Mouse (Mus musculus): ENCODE data around the gene Plin5. TPM values are rescaled to one million over a fixed set of nuclear protein-coding genes. Genes with fewer than 3 reads are reported as not detected.
"Not testable (repeated sequence)": the region's sequence is repeated elsewhere in the genome, so short reads cannot be mapped to it uniquely, and the experiment has no call there.

Gene Plin5
- polyA plus RNA-seq, 1 experiment from 2014 or later: 1.2 TPM

- WGBS: 47% methylated on average over 12 of the region's 12 CpGs
- no peak overlapping the region for H3K4me3 ChIP-seq (replicated peaks)
- H3K9me3 ChIP-seq (replicated peaks): peaks cover 10% of the 10 kb centered on the region
- ATAC-seq (ENCODE audit: insufficient number of reproducible peaks, low FRiP score, low TSS enrichment, low read depth): no peak
- peaks cover 84% of the 10 kb centered on the region for H3K27me3 ChIP-seq
- no peak overlapping the region for H3K4me2 ChIP-seq (replicated peaks)
- H3K36me3 ChIP-seq: no peaks in the 10 kb centered on the region
- H3K9ac ChIP-seq: no peak overlapping the region
- peaks cover 24% of the 10 kb centered on the region for H3K4me1 ChIP-seq
- H3K27ac ChIP-seq (replicated peaks): no peak overlapping the region
Observed at GRCm38 (mm10) chr17:56119431-56119830, 2.0 kb upstream of the Plin5 start.

GRCm38 (mm10) chr17:56116193-56116592, 1.2 kb downstream of the Plin5 start:
- H3K9me3 ChIP-seq (replicated peaks): no peaks in the 10 kb centered on the region
- no peak overlapping the region for H3K4me2 ChIP-seq (replicated peaks)
- no peaks in the 10 kb centered on the region for H3K36me3 ChIP-seq
- no peak overlapping the region for H3K27ac ChIP-seq (replicated peaks)
- ATAC-seq (ENCODE audit: insufficient number of reproducible peaks, low FRiP score, low TSS enrichment, low read depth): no peak
- H3K4me1 ChIP-seq: peaks cover 17% of the 10 kb centered on the region
- peaks cover 52% of the 10 kb centered on the region for H3K27me3 ChIP-seq
- WGBS: 74% methylated on average over 10 of the region's 10 CpGs
- H3K4me3 ChIP-seq (replicated peaks): no peak overlapping the region
- no peak overlapping the region for H3K9ac ChIP-seq

- no peak overlapping the region for H3K4me2 ChIP-seq (replicated peaks)
- H3K27me3 ChIP-seq: peaks cover 20% of the 10 kb centered on the region
- 72% methylated on average over 3 of the region's 3 CpGs for WGBS
- no peaks in the 10 kb centered on the region for H3K9me3 ChIP-seq (replicated peaks)
- ATAC-seq (ENCODE audit: insufficient number of reproducible peaks, low FRiP score, low TSS enrichment, low read depth): no peak
- H3K27ac ChIP-seq (replicated peaks): no peak overlapping the region
- H3K4me1 ChIP-seq: peaks cover 7% of the 10 kb centered on the region
- no peaks in the 10 kb centered on the region for H3K36me3 ChIP-seq
- H3K9ac ChIP-seq: no peak overlapping the region
- no peak overlapping the region for H3K4me3 ChIP-seq (replicated peaks)
Observed at GRCm38 (mm10) chr17:56112743-56113142, 4.7 kb downstream of the Plin5 start.

GRCm38 (mm10) chr17:56111864-56112263, 5.5 kb downstream of the Plin5 start:
- Histone ChIP-seq H3K9ac (no peak overlapping the region), H3K9me3 (replicated peaks) (no peaks in the 10 kb centered on the region), H3K27ac (replicated peaks) (no peak overlapping the region), H3K4me2 (replicated peaks) (no peak overlapping the region), H3K36me3 (no peaks in the 10 kb centered on the region), H3K4me3 (replicated peaks) (no peak overlapping the region), H3K4me1 (no peaks in the 10 kb centered on the region; the same call in 1 of the 2 replicates), H3K27me3 (peaks cover 13% of the 10 kb centered on the region)
- no peak for ATAC-seq (ENCODE audit: insufficient number of reproducible peaks, low FRiP score, low TSS enrichment, low read depth)
- 42% methylated on average over 5 of the region's 5 CpGs for WGBS

GRCm38 (mm10) chr17:56111021-56111420, 6.4 kb downstream of the Plin5 start:
- Histone ChIP-seq H3K27ac (replicated peaks) (no peak overlapping the region), H3K4me1 (no peaks in the 10 kb centered on the region), H3K27me3 (peaks cover 7% of the 10 kb centered on the region), H3K9me3 (replicated peaks) (no peaks in the 10 kb centered on the region), H3K36me3 (no peaks in the 10 kb centered on the region), H3K4me3 (replicated peaks) (no peak overlapping the region), H3K4me2 (replicated peaks) (no peak overlapping the region), H3K9ac (no peak overlapping the region)
- ATAC-seq (ENCODE audit: insufficient number of reproducible peaks, low FRiP score, low TSS enrichment, low read depth): no peak
- WGBS: 68% methylated on average over 1 of the region's 1 CpGs

- Histone ChIP-seq H3K4me3 (replicated peaks) (no peak overlapping the region), H3K4me1 (no peaks in the 10 kb centered on the region), H3K36me3 (no peaks in the 10 kb centered on the region), H3K27me3 (peaks cover 4% of the 10 kb centered on the region), H3K9me3 (replicated peaks) (no peaks in the 10 kb centered on the region), H3K27ac (replicated peaks) (no peak overlapping the region), H3K4me2 (replicated peaks) (no peak overlapping the region), H3K9ac (no peak overlapping the region)
- ATAC-seq (ENCODE audit: insufficient number of reproducible peaks, low FRiP score, low TSS enrichment, low read depth): no peak
- 69% methylated on average over 4 of the region's 4 CpGs for WGBS
Observed at GRCm38 (mm10) chr17:56110571-56110970, 6.8 kb downstream of the Plin5 start.

- H3K4me3 ChIP-seq (replicated peaks): no peak within 1 kb of the TSS
- no peak within 1 kb of the TSS for H3K4me2 ChIP-seq (replicated peaks)
- H3K9ac ChIP-seq: no peak within 1 kb of the TSS
- 56% methylated on average over 10 of the region's 10 CpGs for WGBS
- H3K9me3 ChIP-seq (replicated peaks): no peaks in the 10 kb centered on the region
- H3K27me3 ChIP-seq: no peaks in the 10 kb centered on the region
- H3K4me1 ChIP-seq: no peaks in the 10 kb centered on the region
- H3K36me3 ChIP-seq: no peaks in the 10 kb centered on the region
- no peak within 1 kb of the TSS for H3K27ac ChIP-seq (replicated peaks)
- 0 out of 2 replicates have a peak, but pooled peaks have one; percentile 25 for ATAC-seq (ENCODE audit: insufficient number of reproducible peaks, low FRiP score, low TSS enrichment, low read depth)
Observed at GRCm38 (mm10) chr17:56109219-56110051, 8.0 kb downstream of the Plin5 start, which contains the start of gene Plin4. Plin4 (minus strand) TSS chr17:56109803.

GRCm38 (mm10) chr17:56108334-56109044, 8.9 kb downstream of the Plin5 start:
- 77% methylated on average over 6 of the region's 6 CpGs for WGBS
- Histone ChIP-seq H3K27ac (replicated peaks) (no peak overlapping the region), H3K36me3 (peaks cover 4% of the 10 kb centered on the region; the same call in 1 of the 2 replicates), H3K27me3 (no peaks in the 10 kb centered on the region), H3K4me3 (replicated peaks) (no peak overlapping the region), H3K9me3 (replicated peaks) (no peaks in the 10 kb centered on the region), H3K4me1 (no peaks in the 10 kb centered on the region), H3K9ac (no peak overlapping the region), H3K4me2 (replicated peaks) (no peak overlapping the region)
- no peak for ATAC-seq (ENCODE audit: insufficient number of reproducible peaks, low FRiP score, low TSS enrichment, low read depth)

GRCm38 (mm10) chr17:56107736-56108135, 9.7 kb downstream of the Plin5 start:
- Histone ChIP-seq H3K4me1 (no peaks in the 10 kb centered on the region), H3K27ac (replicated peaks) (no peak overlapping the region), H3K9ac (no peak overlapping the region), H3K27me3 (no peaks in the 10 kb centered on the region), H3K4me3 (replicated peaks) (no peak overlapping the region), H3K4me2 (replicated peaks) (no peak overlapping the region), H3K9me3 (replicated peaks) (no peaks in the 10 kb centered on the region), H3K36me3 (peaks cover 11% of the 10 kb centered on the region)
- no peak for ATAC-seq (ENCODE audit: insufficient number of reproducible peaks, low FRiP score, low TSS enrichment, low read depth)
- WGBS: 65% methylated on average over 2 of the region's 2 CpGs

GRCm38 (mm10) chr17:56106981-56107380, 10.4 kb downstream of the Plin5 start:
- Histone ChIP-seq H3K27ac (replicated peaks) (no peak overlapping the region), H3K4me2 (replicated peaks) (no peak overlapping the region), H3K4me3 (replicated peaks) (no peak overlapping the region), H3K9me3 (replicated peaks) (no peaks in the 10 kb centered on the region), H3K9ac (no peak overlapping the region), H3K27me3 (no peaks in the 10 kb centered on the region), H3K36me3 (peaks cover 18% of the 10 kb centered on the region), H3K4me1 (no peaks in the 10 kb centered on the region)
- ATAC-seq (ENCODE audit: insufficient number of reproducible peaks, low FRiP score, low TSS enrichment, low read depth): no peak
- 72% methylated on average over 4 of the region's 4 CpGs for WGBS

GRCm38 (mm10) chr17:56106436-56106835, 11.0 kb downstream of the Plin5 start:
- H3K9me3 ChIP-seq (replicated peaks); H3K4me3 ChIP-seq (replicated peaks); H3K4me1 ChIP-seq; H3K27ac ChIP-seq (replicated peaks); H3K4me2 ChIP-seq (replicated peaks); H3K9ac ChIP-seq; ATAC-seq (ENCODE audit: insufficient number of reproducible peaks, low FRiP score, low TSS enrichment, low read depth); H3K27me3 ChIP-seq: not testable (repeated sequence)
- H3K36me3 ChIP-seq: peaks cover 24% of the 10 kb centered on the region
- 93% methylated on average over 4 of the region's 4 CpGs for WGBS
